Mouse (Mus musculus): ENCODE results near the gene Siah2.

Gene Siah2

DNA sequence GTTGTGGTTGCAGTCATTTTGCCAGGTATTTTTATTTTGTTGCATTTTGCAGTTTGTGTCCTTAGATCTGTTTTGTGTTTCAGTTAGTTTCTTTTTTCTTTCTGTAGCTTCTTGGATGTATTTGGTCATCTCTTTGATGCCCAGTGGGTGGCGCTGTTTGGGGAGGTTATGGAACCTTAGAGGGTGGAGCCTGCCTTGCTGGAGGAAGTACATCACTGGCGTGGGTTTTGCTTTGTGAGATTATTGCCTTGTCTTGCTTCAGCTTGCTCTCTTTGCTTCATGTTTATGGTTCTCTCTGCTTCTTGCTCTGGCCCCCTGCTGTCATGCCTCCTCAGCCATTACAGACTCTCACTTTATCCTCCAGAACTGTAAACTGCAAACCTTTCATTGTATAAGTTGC is 34.8 kb downstream of the Siah2 start:
- peak in 1 of 2 experiments; percentile 70 for DNase-seq

DNA sequence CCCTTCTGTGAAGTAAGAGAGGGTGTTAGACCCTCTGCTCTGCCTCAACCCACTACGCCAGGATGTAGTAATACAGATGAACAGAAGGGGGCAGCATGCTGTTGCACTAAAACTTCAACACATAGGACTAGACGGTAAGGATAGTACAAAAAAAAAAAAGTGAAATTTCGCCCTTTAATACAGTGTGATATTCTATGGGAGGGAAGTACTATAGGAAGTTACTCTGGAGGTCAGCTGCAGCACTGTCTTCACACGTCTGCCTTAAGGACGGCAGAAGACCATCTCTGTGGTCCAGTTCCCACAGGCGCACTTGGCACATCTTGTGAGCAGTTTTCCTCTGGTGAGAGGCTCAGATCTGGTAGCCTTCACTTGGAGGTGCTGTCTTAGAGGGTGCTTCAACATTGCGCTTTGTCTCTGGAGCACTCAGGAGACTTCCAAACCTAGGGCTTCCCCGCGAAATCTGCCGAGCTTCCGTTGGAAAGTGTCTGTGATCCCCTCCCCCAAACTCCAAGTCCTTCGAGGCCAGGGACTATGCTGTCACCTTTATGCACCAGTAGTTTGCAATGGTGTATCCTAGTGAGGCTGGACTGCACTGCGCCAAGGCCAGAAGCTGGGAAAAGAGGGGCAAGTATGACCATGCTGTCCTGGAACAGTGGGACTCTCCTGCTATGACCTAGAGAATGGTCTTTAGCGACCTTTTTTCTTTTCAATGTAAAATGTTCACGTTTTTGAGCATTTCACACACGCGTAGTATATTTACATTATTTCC is 36.7 kb downstream of the Siah2 start:
- DNase-seq = peak; percentile 62 to 75

DNA sequence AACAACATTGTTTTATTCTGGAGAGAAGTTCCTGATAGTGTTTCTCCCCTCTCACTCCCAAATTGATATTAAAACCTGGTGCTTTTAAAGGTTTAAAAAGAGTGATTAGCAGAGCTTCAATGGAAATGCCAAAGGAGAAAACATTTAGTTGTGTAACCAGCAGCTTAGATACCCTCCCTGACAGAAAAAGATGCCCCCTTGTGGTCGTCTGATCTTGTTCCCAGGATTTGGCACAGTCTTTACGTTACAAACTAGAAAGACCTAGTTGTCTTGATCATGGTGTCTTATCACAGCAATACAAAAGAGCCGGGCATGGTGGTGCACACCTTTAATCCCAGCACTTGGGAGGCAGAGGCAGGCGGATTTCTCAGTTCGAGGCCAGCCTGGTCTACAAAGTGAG is 38.3 kb downstream of the Siah2 start:
- peak in 1 of 2 experiments; percentile 51 for DNase-seq

DNA sequence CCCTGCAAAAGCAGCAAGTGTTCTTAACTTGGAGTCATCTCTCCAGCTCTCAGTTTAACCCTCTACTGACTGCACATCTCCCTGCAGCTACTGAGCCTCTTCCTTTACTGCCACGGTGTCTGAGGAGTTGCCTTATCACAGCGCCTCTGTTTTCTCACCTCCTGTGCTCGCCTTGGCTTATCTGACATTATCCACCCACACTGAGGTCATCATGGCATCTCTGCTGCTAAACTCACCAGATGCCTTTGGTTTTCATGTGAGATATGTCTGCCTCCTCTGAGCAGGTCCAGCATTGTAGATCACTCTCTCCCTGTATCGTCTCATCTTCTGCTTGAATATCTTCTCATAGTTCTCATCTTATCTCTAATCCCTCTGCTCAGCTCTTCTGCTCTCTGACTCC is 41.9 kb downstream of the Siah2 start:
- no peak for DNase-seq

DNA sequence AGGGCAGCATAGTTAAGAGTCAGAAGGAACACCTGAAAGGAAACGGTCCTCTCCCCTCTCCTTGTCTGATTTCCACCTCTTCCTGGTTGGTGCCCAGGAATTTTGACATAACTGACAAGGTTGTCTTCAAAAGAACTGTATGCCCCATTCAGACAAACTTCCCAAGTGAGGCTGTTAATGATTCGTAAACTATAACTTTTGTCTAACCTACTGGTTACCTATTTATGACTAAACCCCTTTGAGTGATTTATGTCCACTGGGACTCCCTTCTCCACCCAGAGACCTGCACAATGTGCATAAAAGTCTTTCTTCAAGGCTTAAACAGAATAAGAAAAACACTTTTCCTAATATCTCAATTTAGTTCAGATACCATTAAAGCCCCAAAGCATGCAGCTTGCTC is 45.0 kb downstream of the Siah2 start:
- peak in 1 of 2 experiments; percentile 47 for DNase-seq

DNA sequence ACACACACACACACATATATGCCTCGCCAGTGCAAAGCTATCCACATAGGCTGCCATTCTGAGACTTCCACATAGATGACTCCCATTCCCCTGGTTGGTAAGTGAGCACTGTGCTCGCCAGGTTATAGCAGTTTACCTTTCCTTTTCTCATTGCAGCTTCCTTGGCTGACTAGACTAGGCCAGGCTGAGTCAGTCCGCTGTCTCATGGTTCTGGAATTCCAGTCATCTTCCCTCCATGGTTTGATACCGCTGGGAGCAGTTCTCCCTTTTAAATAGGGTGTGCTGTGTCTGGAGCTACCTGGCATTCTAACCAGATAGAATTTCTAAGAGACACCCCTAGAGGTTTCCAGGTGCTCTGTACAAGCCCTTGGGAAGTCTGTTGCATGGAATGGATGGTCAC is 46.0 kb downstream of the Siah2 start:
- no peak for DNase-seq

DNA sequence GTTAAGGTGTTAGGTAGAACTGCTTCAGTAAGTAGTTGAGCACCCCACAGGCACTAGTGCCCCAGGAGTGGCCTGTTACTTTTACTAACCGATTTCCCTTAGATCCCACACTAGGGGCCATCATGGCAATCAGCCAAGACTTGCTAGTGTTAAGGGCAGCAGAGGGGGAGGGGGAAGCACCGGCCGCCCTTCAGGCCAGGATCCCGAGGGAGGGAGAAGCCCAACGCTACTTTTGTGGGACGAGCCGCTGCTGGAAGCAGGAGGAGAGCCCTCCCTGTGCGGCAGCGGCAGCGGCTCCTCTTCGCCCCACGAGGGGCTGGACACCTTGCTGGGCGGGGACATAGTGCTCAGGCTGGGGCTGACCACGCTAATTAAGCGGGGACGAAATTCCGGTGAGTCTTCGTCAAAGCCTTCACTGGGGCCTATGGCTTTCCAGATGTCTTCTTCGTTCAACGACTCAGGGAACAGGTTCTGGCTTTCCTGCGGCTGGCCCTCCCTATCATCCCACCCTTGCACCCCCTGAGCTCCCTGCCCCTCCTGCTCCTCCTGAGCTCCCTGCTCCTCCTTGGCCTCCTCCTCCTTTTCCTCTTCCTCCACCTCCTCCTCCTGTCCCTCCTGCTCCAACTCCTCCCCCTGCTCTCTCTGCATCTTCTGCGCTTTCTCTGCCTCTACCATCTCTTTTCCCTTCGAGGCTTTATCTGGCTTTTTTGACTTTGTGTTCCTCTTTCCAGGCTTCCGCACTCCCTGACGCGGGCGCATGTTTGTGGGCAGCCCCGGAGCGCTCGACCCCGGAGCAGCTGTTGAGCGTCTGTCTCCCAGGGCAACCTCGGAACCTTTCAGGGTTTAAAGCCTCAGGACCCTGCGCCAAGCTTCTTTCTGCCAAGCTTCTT is 55.5 kb downstream of the Siah2 start, which contains the start of gene Erich6:
Gene Erich6, minus strand, starts transcription at position 802 of the 890 bp plus-strand sequence.
- DNase-seq = peak; percentile 29 to 36

DNA sequence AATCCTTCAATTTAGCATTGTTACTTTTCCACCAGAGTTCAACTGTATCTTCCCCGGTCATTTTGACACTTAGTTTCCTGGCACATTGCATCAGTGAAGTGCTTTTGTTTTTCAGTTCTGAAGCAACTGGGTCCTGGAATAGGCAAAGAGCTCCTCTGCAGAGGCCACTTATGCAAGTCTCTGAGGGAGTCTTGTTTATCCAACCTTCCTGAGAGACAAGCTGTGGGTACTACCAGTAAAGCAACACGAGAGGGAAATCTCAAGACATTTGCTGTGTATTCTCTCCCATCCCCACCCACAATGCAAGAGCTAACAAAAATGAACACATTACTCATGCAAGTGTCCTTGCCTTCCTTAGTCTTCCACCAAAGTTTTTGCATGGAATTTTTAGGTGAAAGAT is 60.5 kb downstream of the Siah2 start:
- DNase-seq = no peak

DNA sequence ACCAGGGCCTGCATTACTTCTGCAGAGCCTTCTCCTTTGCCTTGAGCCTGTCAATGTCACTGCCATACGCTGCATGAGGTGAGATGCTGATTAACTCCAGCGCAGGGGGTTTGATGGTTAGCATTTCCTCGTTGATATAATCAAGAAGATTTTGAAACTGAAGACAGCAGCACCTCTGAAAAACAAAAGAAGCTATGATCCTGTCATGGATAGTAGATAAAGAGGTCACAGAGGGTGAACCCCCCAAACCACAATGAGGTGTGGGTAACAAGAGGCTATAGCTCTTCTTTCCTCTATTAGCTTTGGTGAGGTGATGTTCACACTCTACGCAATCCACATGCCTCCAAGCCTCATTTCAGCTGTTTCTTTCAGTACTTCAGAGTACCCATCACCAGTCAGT is 67.2 kb downstream of the Siah2 start:
- no peak for DNase-seq

Measured in kidney, adult 8-10 months (tissue).